Mouse (Mus musculus): ENCODE data around the gene Patj. TPM values are rescaled to one million over a fixed set of nuclear protein-coding genes. Genes with fewer than 3 reads are reported as not detected.
A peak's percentile ranks its signal among the peaks of the same experiment; 100 is the strongest.

Gene Patj
- polyA plus RNA-seq, 2 experiments, result 11.9 to 16.7 TPM

GRCm38 (mm10) chr4:98725439-98725838 lies 329.9 kb downstream of the Patj start:
- DNase-seq (ENCODE audit: low spot score), result no peak
- Histone ChIP-seq H3K4me1 (ENCODE audit: control insufficient read depth, insufficient read depth, low read length) (peaks cover 3% of the 10 kb centered on the region; the same call in 1 of the 2 replicates), H3K27ac (replicated peaks; ENCODE audit: low read depth, low read length) (no peak overlapping the region), H3K4me2 (replicated peaks; ENCODE audit: low read depth, low read length, severe bottlenecking) (no peak overlapping the region), H3K4me3 (replicated peaks; ENCODE audit: low read length) (no peak overlapping the region), H3K27me3 (ENCODE audit: control insufficient read depth, insufficient read depth, low read length) (peaks cover 10% of the 10 kb centered on the region), H3K9me3 (ENCODE audit: control insufficient read depth, low read length) (no peaks in the 10 kb centered on the region), H3K9ac (ENCODE audit: low read depth, low read length, severe bottlenecking) (no peak overlapping the region), H3K36me3 (ENCODE audit: control insufficient read depth, insufficient read depth, low read length) (no peaks in the 10 kb centered on the region)
- no peak for TF ChIP-seq POLR2A (IDR thresholded peaks at IDR 0.05; ENCODE audit: borderline replicate concordance, extremely low read depth, insufficient read depth, insufficient read length)
- no peak for ATAC-seq (ENCODE audit: low FRiP score, low read depth)
- 30% methylated on average over 4 of the region's 4 CpGs for WGBS

GRCm38 (mm10) chr4:98726590-98727237 lies 331.1 kb downstream of the Patj start, which contains the start of gene L1td1:
L1td1 (plus strand) TSS chr4:98726734.
- Histone ChIP-seq H3K4me1 (ENCODE audit: control insufficient read depth, insufficient read depth, low read length) (peaks cover 3% of the 10 kb centered on the region; the same call in 1 of the 2 replicates), H3K27me3 (ENCODE audit: control insufficient read depth, insufficient read depth, low read length) (peaks cover 10% of the 10 kb centered on the region), H3K4me3 (replicated peaks; ENCODE audit: low read length) (peak within 1 kb of the TSS; percentile 37), H3K36me3 (ENCODE audit: control insufficient read depth, insufficient read depth, low read length) (no peaks in the 10 kb centered on the region), H3K9ac (ENCODE audit: low read depth, low read length, severe bottlenecking) (peak within 1 kb of the TSS; percentile 44), H3K27ac (replicated peaks; ENCODE audit: low read depth, low read length) (no peak within 1 kb of the TSS), H3K9me3 (ENCODE audit: control insufficient read depth, low read length) (no peaks in the 10 kb centered on the region), H3K4me2 (replicated peaks; ENCODE audit: low read depth, low read length, severe bottlenecking) (peak within 1 kb of the TSS; percentile 75)
- 0 out of 2 replicates have a peak, but pooled peaks have one; percentile 8 for ATAC-seq (ENCODE audit: low FRiP score, low read depth)
- 6% methylated on average over 28 of the region's 29 CpGs for WGBS
- no peak for DNase-seq (ENCODE audit: low spot score)
- TF ChIP-seq POLR2A (IDR thresholded peaks at IDR 0.05; ENCODE audit: borderline replicate concordance, extremely low read depth, insufficient read depth, insufficient read length), result no peak

DNA sequence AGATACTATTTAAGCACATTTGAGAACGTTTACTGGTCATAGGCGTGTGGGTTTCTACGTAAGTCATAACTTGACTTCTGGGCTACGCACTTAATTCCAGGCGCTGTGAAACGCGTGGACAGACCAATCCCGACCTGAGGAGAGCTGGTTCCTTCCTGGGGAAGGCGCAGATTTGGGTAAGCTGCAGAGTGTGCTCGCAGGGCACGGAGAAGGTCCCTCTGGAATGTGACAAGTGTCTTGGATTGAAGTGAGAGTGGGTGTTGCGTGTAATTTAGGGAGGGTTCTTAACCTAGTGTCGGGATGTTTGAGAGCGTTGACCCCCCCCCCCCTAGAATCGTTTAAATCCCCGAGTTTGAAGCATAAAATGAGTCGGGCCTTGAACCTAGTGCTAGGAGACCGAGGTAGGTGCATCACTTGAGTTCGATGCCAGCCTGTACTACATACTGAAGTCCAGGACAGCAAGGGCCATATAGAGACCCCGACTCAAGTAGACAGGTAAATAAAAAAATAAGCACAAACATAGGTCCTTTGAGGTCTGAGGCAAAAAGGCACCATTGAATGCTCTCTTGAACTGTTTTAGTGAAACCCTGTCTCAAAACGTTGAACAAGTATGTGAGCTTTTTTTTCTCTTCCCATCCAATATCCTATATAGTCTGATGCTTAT lies 331.8 kb downstream of the Patj start:
- H3K27me3 ChIP-seq (ENCODE audit: control insufficient read depth, insufficient read depth, low read length), result peaks cover 10% of the 10 kb centered on the region
- H3K9me3 ChIP-seq (ENCODE audit: control insufficient read depth, low read length), result no peaks in the 10 kb centered on the region
- WGBS, result 3% methylated on average over 21 of the region's 21 CpGs
- H3K36me3 ChIP-seq (ENCODE audit: control insufficient read depth, insufficient read depth, low read length), result no peaks in the 10 kb centered on the region
- no peak for ATAC-seq (ENCODE audit: low FRiP score, low read depth)
- H3K27ac ChIP-seq (replicated peaks; ENCODE audit: low read depth, low read length), result no peak overlapping the region
- TF ChIP-seq POLR2A (IDR thresholded peaks at IDR 0.05; ENCODE audit: borderline replicate concordance, extremely low read depth, insufficient read depth, insufficient read length), result no peak
- H3K4me1 ChIP-seq (ENCODE audit: control insufficient read depth, insufficient read depth, low read length), result peaks cover 3% of the 10 kb centered on the region; the same call in 1 of the 2 replicates
- no peak for DNase-seq (ENCODE audit: low spot score)
- H3K4me2 ChIP-seq (replicated peaks; ENCODE audit: low read depth, low read length, severe bottlenecking), result peak overlapping the region; percentile 75
- H3K4me3 ChIP-seq (replicated peaks; ENCODE audit: low read length), result peak overlapping the region; percentile 37
- peak overlapping the region; percentile 44; the same call in 1 of the 2 replicates for H3K9ac ChIP-seq (ENCODE audit: low read depth, low read length, severe bottlenecking)

DNA sequence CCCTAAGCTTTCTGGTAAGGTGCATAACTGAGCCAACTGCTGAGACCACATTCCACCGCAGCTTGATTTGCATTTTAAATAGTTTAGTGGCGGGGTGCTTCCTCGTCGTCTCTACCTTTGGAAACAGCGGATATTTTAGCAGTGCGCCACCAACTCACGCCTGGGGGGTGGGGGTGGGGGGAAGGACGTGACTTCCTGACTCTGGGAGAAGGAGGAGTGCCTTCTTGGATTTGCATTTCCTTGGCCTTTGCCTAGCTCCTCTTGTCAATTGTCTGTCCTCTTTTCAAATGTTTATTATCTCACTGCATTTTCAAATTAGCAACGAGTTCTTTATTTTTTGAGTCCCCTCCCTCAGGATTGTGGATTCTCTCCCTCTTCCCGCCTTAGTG lies 332.4 kb downstream of the Patj start:
- H3K4me1 ChIP-seq (ENCODE audit: control insufficient read depth, insufficient read depth, low read length), result peaks cover 3% of the 10 kb centered on the region; the same call in 1 of the 2 replicates
- H3K36me3 ChIP-seq (ENCODE audit: control insufficient read depth, insufficient read depth, low read length), result no peaks in the 10 kb centered on the region
- no peak for DNase-seq (ENCODE audit: low spot score)
- no peak overlapping the region for H3K27ac ChIP-seq (replicated peaks; ENCODE audit: low read depth, low read length)
- peak overlapping the region; percentile 75 for H3K4me2 ChIP-seq (replicated peaks; ENCODE audit: low read depth, low read length, severe bottlenecking)
- H3K4me3 ChIP-seq (replicated peaks; ENCODE audit: low read length), result 0 out of 2 replicates have a peak overlapping the region, but pooled peaks have one; percentile 3
- H3K9me3 ChIP-seq (ENCODE audit: control insufficient read depth, low read length), result no peaks in the 10 kb centered on the region
- no peak for ATAC-seq (ENCODE audit: low FRiP score, low read depth)
- 6% methylated on average over 10 of the region's 10 CpGs for WGBS
- peaks cover 10% of the 10 kb centered on the region for H3K27me3 ChIP-seq (ENCODE audit: control insufficient read depth, insufficient read depth, low read length)
- no peak for TF ChIP-seq POLR2A (IDR thresholded peaks at IDR 0.05; ENCODE audit: borderline replicate concordance, extremely low read depth, insufficient read depth, insufficient read length)
- no peak overlapping the region for H3K9ac ChIP-seq (ENCODE audit: low read depth, low read length, severe bottlenecking)

- 69% methylated on average over 7 of the region's 7 CpGs for WGBS
- Histone ChIP-seq H3K27me3 (ENCODE audit: control insufficient read depth, insufficient read depth, low read length) (peaks cover 10% of the 10 kb centered on the region), H3K9me3 (ENCODE audit: control insufficient read depth, low read length) (no peaks in the 10 kb centered on the region), H3K4me2 (replicated peaks; ENCODE audit: low read depth, low read length, severe bottlenecking) (no peak overlapping the region; the same call in 1 of the 2 replicates), H3K4me1 (ENCODE audit: control insufficient read depth, insufficient read depth, low read length) (peaks cover 3% of the 10 kb centered on the region; the same call in 1 of the 2 replicates), H3K27ac (replicated peaks; ENCODE audit: low read depth, low read length) (no peak overlapping the region), H3K9ac (ENCODE audit: low read depth, low read length, severe bottlenecking) (no peak overlapping the region), H3K36me3 (ENCODE audit: control insufficient read depth, insufficient read depth, low read length) (no peaks in the 10 kb centered on the region), H3K4me3 (replicated peaks; ENCODE audit: low read length) (no peak overlapping the region)
- ATAC-seq (ENCODE audit: low FRiP score, low read depth), result no peak
- TF ChIP-seq POLR2A (IDR thresholded peaks at IDR 0.05; ENCODE audit: borderline replicate concordance, extremely low read depth, insufficient read depth, insufficient read length), result no peak
- DNase-seq (ENCODE audit: low spot score), result no peak
Observed at GRCm38 (mm10) chr4:98728716-98729115, 333.1 kb downstream of the Patj start.

Measured in limb, embryonic 14.5 days (tissue).